Mouse (Mus musculus) megakaryocyte, embryonic 14.5 days (primary cell): ENCODE results near the gene Ifrd2.

Experiments used
- FLI1 ChIP-seq: IDR thresholded peaks from 2 replicates; pipeline ENCODE4 v1.6.1; 2012; ENCODE audit warnings: low read length, inconsistent platforms, mixed read lengths
- GATA1 ChIP-seq: IDR thresholded peaks from 3 replicates; pipeline ENCODE4 v1.6.1; 2012; ENCODE audit warnings: mixed read lengths, low read length, inconsistent platforms, borderline replicate concordance

DNA sequence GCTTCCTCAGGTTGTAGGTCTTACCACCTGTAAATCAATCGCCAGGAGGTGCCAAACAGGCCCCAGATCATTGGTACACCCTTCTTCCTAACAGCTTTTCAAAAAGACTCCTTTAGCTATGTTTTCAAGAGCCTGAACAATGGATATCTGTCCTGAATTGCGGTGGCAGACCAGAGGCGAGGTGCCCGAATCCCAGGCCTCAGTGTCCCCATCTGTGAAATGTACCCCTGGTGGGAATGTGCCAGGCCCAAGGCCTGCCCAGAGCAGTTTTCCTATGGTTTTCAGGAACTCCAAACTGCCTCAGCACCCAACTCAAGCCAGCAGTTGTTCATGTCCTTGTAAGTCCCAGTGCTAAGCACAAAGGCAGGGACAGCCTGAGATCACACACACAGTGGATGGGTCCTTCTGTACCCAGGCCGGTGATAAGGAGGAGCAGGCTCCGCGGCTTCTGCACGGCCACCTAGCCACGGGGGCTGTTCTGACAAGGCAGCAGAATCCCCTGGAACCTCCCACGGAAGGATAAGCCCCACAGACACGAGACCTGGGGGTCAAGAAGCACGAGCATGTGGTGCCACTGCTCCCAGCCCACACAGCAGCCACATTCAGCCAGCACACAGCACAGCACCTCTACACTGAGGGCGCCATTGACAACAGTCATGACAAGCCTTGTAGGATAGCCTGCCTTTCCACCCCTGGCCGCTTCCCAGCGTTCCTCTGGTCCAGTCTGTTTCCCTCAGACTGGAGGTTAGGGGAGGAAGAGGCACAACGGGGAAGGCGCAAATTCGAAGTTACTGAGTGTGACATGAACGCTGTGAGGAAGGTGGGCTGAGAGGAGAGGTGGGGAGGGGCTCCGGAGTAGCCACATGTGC is 40.2 kb downstream of the Ifrd2 start:
- no peak for TF ChIP-seq FLI1
- no peak for TF ChIP-seq GATA1
